Mouse (Mus musculus) heart, postnatal 0 days (tissue): ENCODE data around the gene Hyls1. TPM values are rescaled to one million over a fixed set of nuclear protein-coding genes. Genes with fewer than 3 reads are reported as not detected.

Experiments
- ATAC-seq: fragments of 200-750 bp; cut with Nextera tagmentation; 2 replicates; pipeline ENCODE4 v1.8.0; 2017; ENCODE audit warnings: low read depth, moderate number of reproducible peaks, moderate library complexity; ENCODE audit not compliant: insufficient read depth
- DNase-seq: peaks from one replicate; pipeline ENCODE4 v3.0.0-alpha.2; 2016; ENCODE audit warnings: low spot score
- H3K27ac ChIP-seq: fragments of 300-500 bp; sonication (generic); 2 replicates; pipeline ENCODE4 v1.5.1; 2014; ENCODE audit warnings: low read depth, mild to moderate bottlenecking
- H3K27me3 ChIP-seq: fragments of 300-500 bp; sonication (generic); 2 replicates; pipeline ENCODE4 v1.6.1; 2014; ENCODE audit warnings: low read length, mixed read lengths; ENCODE audit not compliant: control insufficient read depth, insufficient read depth
- H3K36me3 ChIP-seq: fragments of 300-500 bp; sonication (generic); replicated peaks from 2 replicates; pipeline ENCODE4 v1.6.1; 2014; ENCODE audit warnings: low read length, mixed read lengths; ENCODE audit not compliant: control insufficient read depth, insufficient read depth
- H3K4me1 ChIP-seq: fragments of 300-500 bp; sonication (generic); 2 replicates; pipeline ENCODE4 v1.6.1; 2014; ENCODE audit warnings: antibody characterized with exemption; ENCODE audit not compliant: control insufficient read depth, insufficient read depth
- H3K4me2 ChIP-seq: fragments of 300-500 bp; sonication (generic); 2 replicates; pipeline ENCODE4 v1.6.1; 2014; ENCODE audit warnings: low read depth, mild to moderate bottlenecking, low read length, moderate library complexity
- H3K4me3 ChIP-seq: fragments of 300-500 bp; sonication (generic); 2 replicates; pipeline ENCODE4 v1.5.1; 2014; ENCODE audit warnings: low read depth, low read length
- H3K9ac ChIP-seq: fragments of 300-500 bp; sonication (generic); replicated peaks from 2 replicates; pipeline ENCODE4 v1.6.1; 2014; ENCODE audit warnings: low read depth, low read length, mixed read lengths
- H3K9me3 ChIP-seq: fragments of 300-500 bp; sonication (generic); replicated peaks from 2 replicates; pipeline ENCODE4 v1.6.1; 2016; ENCODE audit warnings: low read length; ENCODE audit not compliant: control insufficient read depth
- CTCF ChIP-seq: IDR thresholded peaks from 2 replicates; pipeline ENCODE4 v1.5.1; 2016; ENCODE audit warnings: antibody characterized with exemption, control low read depth, low read depth
- EP300 ChIP-seq: IDR thresholded peaks from 2 replicates; pipeline ENCODE4 v1.6.1; 2016; ENCODE audit warnings: antibody characterized with exemption, low read depth
- WGBS: fragments of 180-500 bp; shearing (Covaris S2); extraction: QIAGEN DNeasy Blood & Tissue Kit; methylation state at CpG from one replicate; pipeline ENCODE4 v1.1.7; 2014; 5-methylcytosine and 5-hydroxymethylcytosine counted together
- polyA plus RNA-seq: library from polyadenylated mRNA; unstranded; fragments of >200 nt; fragmentation: Nextera tagmentation; extraction: Ambion mirVana; gene quantifications from 2 replicates; pipeline ENCODE4 v1.2.1, GENCODE M21; 2015
- total RNA-seq: library from RNA; depleted of rRNA; stranded (reverse); fragments of >200 nt; gene quantifications from 2 replicates; pipeline ENCODE4 v1.2.3, GENCODE M21; 2014; ENCODE audit warnings: low replicate concordance

Hyls1 gene
- total and polyA plus RNA-seq, 2 experiments from 2014 or later, result 2.9 to 7.2 TPM

- no peaks in the 10 kb centered on the region for H3K9me3 ChIP-seq
- no peak for TF ChIP-seq EP300
- TF ChIP-seq CTCF, result no peak
- no peak overlapping the region for H3K9ac ChIP-seq
- no peak overlapping the region for H3K4me2 ChIP-seq
- no peak for ATAC-seq
- H3K27me3 ChIP-seq, result peaks cover 20% of the 10 kb centered on the region
- peaks cover 9% of the 10 kb centered on the region for H3K4me1 ChIP-seq
- WGBS, result 44% methylated on average over 12 of the region's 12 CpGs
- H3K36me3 ChIP-seq, result peaks cover 9% of the 10 kb centered on the region; the same call in 1 of the 2 replicates
- H3K4me3 ChIP-seq, result no peak overlapping the region
- H3K27ac ChIP-seq, result no peak overlapping the region
- DNase-seq, result no peak
Observed at GRCm38 (mm10) chr9:35556494-35557102, 13.6 kb downstream of the Hyls1 start.

- whole genome bisulfite sequencing, result 79% methylated on average over 9 of the region's 9 CpGs
Observed at GRCm38 (mm10) chr9:35548455-35548854, 21.7 kb downstream of the Hyls1 start.

GRCm38 (mm10) chr9:35546745-35547144, 23.5 kb downstream of the Hyls1 start:
- no peak for ATAC-seq
- Histone ChIP-seq H3K27ac (no peak overlapping the region), H3K4me1 (no peaks in the 10 kb centered on the region; the same call in 1 of the 2 replicates), H3K9me3 (no peaks in the 10 kb centered on the region), H3K36me3 (no peaks in the 10 kb centered on the region), H3K9ac (no peak overlapping the region), H3K4me2 (no peak overlapping the region), H3K27me3 (no peaks in the 10 kb centered on the region), H3K4me3 (no peak overlapping the region)
- no peak for DNase-seq
- 59% methylated on average over 9 of the region's 9 CpGs for WGBS
- no peak for TF ChIP-seq EP300
- no peak for TF ChIP-seq CTCF

More at GRCm38 (mm10) chr9:35548455-35548854, 21.7 kb downstream of the Hyls1 start:
- Histone ChIP-seq H3K36me3 (no peaks in the 10 kb centered on the region), H3K4me3 (no peak overlapping the region), H3K27ac (no peak overlapping the region), H3K4me1 (no peaks in the 10 kb centered on the region; the same call in 1 of the 2 replicates), H3K9me3 (no peaks in the 10 kb centered on the region), H3K27me3 (no peaks in the 10 kb centered on the region), H3K4me2 (no peak overlapping the region), H3K9ac (no peak overlapping the region)
- no peak for TF ChIP-seq EP300
- no peak for TF ChIP-seq CTCF
- no peak for DNase-seq
- no peak for ATAC-seq

GRCm38 (mm10) chr9:35545704-35546103, 24.5 kb downstream of the Hyls1 start:
- Histone ChIP-seq H3K27me3 (no peaks in the 10 kb centered on the region), H3K4me3 (no peak overlapping the region), H3K9me3 (no peaks in the 10 kb centered on the region), H3K4me1 (no peaks in the 10 kb centered on the region; the same call in 1 of the 2 replicates), H3K36me3 (no peaks in the 10 kb centered on the region), H3K4me2 (no peak overlapping the region), H3K9ac (no peak overlapping the region), H3K27ac (no peak overlapping the region)
- no peak for ATAC-seq
- TF ChIP-seq EP300 (no peak), CTCF (peak; percentile 34; the same call in 1 of the 2 replicates)
- 59% methylated on average over 12 of the region's 12 CpGs for WGBS
- no peak for DNase-seq

GRCm38 (mm10) chr9:35544666-35545065, 25.5 kb downstream of the Hyls1 start:
- H3K9me3 ChIP-seq, result no peaks in the 10 kb centered on the region
- no peaks in the 10 kb centered on the region; the same call in 1 of the 2 replicates for H3K4me1 ChIP-seq
- no peak overlapping the region for H3K9ac ChIP-seq
- 0 out of 2 replicates have a peak, but pooled peaks have one; percentile 22 for ATAC-seq
- no peak overlapping the region for H3K4me3 ChIP-seq
- no peak for DNase-seq
- TF ChIP-seq CTCF (no peak), EP300 (no peak)
- H3K36me3 ChIP-seq, result no peaks in the 10 kb centered on the region
- no peak overlapping the region for H3K27ac ChIP-seq
- 51% methylated on average over 2 of the region's 2 CpGs for WGBS
- no peak overlapping the region for H3K4me2 ChIP-seq
- H3K27me3 ChIP-seq, result no peaks in the 10 kb centered on the region
